Mouse (Mus musculus): ENCODE results near the gene Otop2.

- no peak for TF ChIP-seq CTCF (IDR thresholded peaks at IDR 0.05; ENCODE audit: borderline replicate concordance, extremely low read depth, insufficient read depth, insufficient read length)
- TF ChIP-seq POLR2A (IDR thresholded peaks at IDR 0.05; ENCODE audit: borderline replicate concordance, extremely low read depth, insufficient read depth, insufficient read length, poor library complexity, severe bottlenecking): no peak
Measured at GRCm38 (mm10) chr11:115308781-115309180, 1.8 kb downstream of the Otop2 start.

All from brain, embryonic 14.5 days (tissue).